Comparison of ENCODE assay signal across 22 mouse cellular contexts in the genomic region with DNA sequence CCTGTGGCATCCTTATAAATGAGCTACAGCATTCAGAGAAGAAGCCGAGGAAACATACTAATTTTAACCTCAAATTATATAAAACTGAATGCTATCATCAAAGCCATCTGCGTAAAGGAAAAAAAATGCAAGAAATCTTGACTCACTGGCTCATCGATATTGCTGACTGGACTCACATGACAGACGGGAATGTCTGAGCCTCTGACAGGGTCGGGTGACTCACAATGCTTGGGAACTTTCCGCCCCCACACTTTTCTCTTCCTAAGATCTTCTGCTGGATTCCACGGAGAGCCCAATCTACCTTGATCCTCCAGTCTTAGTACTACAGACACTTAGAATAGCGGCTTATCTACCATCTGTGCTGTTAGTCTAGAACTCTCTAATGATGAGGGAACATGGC.
DNase-seq lines count a peak whose midpoint lies in the region; TF ChIP-seq lines count a peak whose summit lies in the region.
"Had no signal": no experiment of that assay in that cellular context is flagged by ENCODE, and none has a peak within 500 bp of the region (broad histone marks: within the 10 kb centered on the region; RNA-seq: fewer than 3 reads in every experiment).

No protein-coding gene starts in this region.

- no peak overlapping the region for H3K4me3 ChIP-seq in C2C12 (ENCODE audit: insufficient read depth, poor library complexity, severe bottlenecking)
- H3K4me3 ChIP-seq: forebrain, embryonic 15.5 days; heart, adult 2 months; heart, embryonic 13.5 days; limb, embryonic 15.5 days; midbrain, embryonic 13.5 days had no signal

- no peaks in the 10 kb centered on the region for H3K36me3 ChIP-seq in C2C12 (ENCODE audit: control insufficient read depth, insufficient read depth)
- H3K36me3 ChIP-seq: forebrain, embryonic 15.5 days; heart, embryonic 13.5 days; limb, embryonic 15.5 days; midbrain, embryonic 13.5 days had no signal

- intact Hi-C loops in left cerebral cortex, postnatal 14 days (cut with DNase I): no loop called here

- H3ac ChIP-seq in C2C12 (ENCODE audit: control insufficient read depth, insufficient read length, low read depth): no peak overlapping the region

- no peaks in the 10 kb centered on the region for H3K79me2 ChIP-seq in C2C12 (ENCODE audit: control insufficient read depth, insufficient read depth)

- H3K27me3 ChIP-seq in C2C12 (ENCODE audit: control insufficient read depth, insufficient read depth, insufficient read length): no peaks in the 10 kb centered on the region
- H3K27me3 ChIP-seq: forebrain, embryonic 15.5 days; heart, embryonic 13.5 days; limb, embryonic 15.5 days; midbrain, embryonic 13.5 days; Patski had no signal

- no peak for TF ChIP-seq CTCF in C2C12 (IDR thresholded peaks at IDR 0.05; ENCODE audit: control insufficient read depth, insufficient read depth, insufficient read length)

- DNase-seq in adrenal gland, postnatal 36 days: peak; percentile 36 to 40
- DNase-seq in adrenal gland, postnatal 4 days (ENCODE audit: low spot score in 2 of 2): no peak
- DNase-seq in left cerebral cortex, adult 9 months (ENCODE audit: low spot score in 2 of 2): peak; percentile 40 to 46
- DNase-seq in left cerebral cortex, postnatal 14 days (ENCODE audit: low spot score in 2 of 2): no peak
- peak; percentile 86 for DNase-seq in brain, adult 2 months (ENCODE audit: low read depth, low spot score)
- DNase-seq in urinary bladder, postnatal 10 days (ENCODE audit: low spot score): no peak
- DNase-seq in thymus, postnatal 14 days: no peak
- DNase-seq: cerebellum, adult 8-10 months; gastrocnemius, postnatal 25 days; heart, adult 2 months; heart, postnatal 14 days; kidney, adult 9 months; kidney, postnatal 36 days; left cerebral cortex, postnatal 4 days; lung, embryonic 14.5 days; thymus, adult 2 months had no signal

- no peaks in the 10 kb centered on the region for H3K79me3 ChIP-seq in C2C12 (ENCODE audit: low read depth)

TF ChIP-seq in C2C12, 6 proteins besides CTCF, POLR2A, EP300 and RAD21:
- TF ChIP-seq MYOD1 (IDR thresholded peaks at IDR 0.05; ENCODE audit: control insufficient read depth, insufficient read length, low read depth): peak; percentile 27
- no peak for TF ChIP-seq MYOG (IDR thresholded peaks at IDR 0.05; ENCODE audit: control insufficient read depth, extremely low read depth, insufficient read length)
- TF ChIP-seq USF1 (IDR thresholded peaks at IDR 0.05; ENCODE audit: low read depth): peak; percentile 60
- TF ChIP-seq MAX (IDR thresholded peaks at IDR 0.05): no peak
- TF ChIP-seq FOSL1 (IDR thresholded peaks at IDR 0.05; ENCODE audit: insufficient read depth, low read length, poor library complexity, severe bottlenecking): peak; percentile 53
- TF ChIP-seq CEBPB (IDR thresholded peaks at IDR 0.05; ENCODE audit: low read depth): no peak

Comparison
In these comparisons a context has a peak if more than half of its experiments do, and no peak if none do; other contexts are left out.
1. DNase-seq: peak in adrenal gland, postnatal 36 days (2 of 2), left cerebral cortex, adult 9 months (2 of 2) and brain, adult 2 months (single experiment); none in adrenal gland, postnatal 4 days (0 of 2), left cerebral cortex, postnatal 14 days (0 of 2), urinary bladder, postnatal 10 days (single experiment) and thymus, postnatal 14 days (single experiment).